Mouse (Mus musculus) myocyte (in vitro differentiated cells): ENCODE measurements around the gene Tacr2. TPM values are rescaled to one million over a fixed set of nuclear protein-coding genes. Genes with fewer than 3 reads are reported as not detected.

Source experiments
- H3K27me3 ChIP-seq: one replicate; pipeline ENCODE4 v1.6.1; 2011; ENCODE audit not compliant: control insufficient read depth, insufficient read depth, insufficient read length
- H3K36me3 ChIP-seq: one replicate; pipeline ENCODE4 v1.6.1; 2011; ENCODE audit not compliant: control insufficient read depth, insufficient read depth
- H3K4me2 ChIP-seq: one replicate; pipeline ENCODE4 v1.6.1; 2011; ENCODE audit warnings: low read depth, control low read depth
- H3K4me3 ChIP-seq: one replicate; pipeline ENCODE4 v1.5.1; 2011; ENCODE audit warnings: mild to moderate bottlenecking, control low read depth, moderate library complexity
- H3K79me2 ChIP-seq: one replicate; pipeline ENCODE4 v1.6.1; 2011; ENCODE audit not compliant: control insufficient read depth, insufficient read depth
- H3ac ChIP-seq: one replicate; pipeline ENCODE4 v1.6.1; 2011; ENCODE audit not compliant: control insufficient read depth, insufficient read length
- CEBPB ChIP-seq: IDR thresholded peaks from 2 replicates; pipeline ENCODE4 v1.6.1; 2011; ENCODE audit warnings: mild to moderate bottlenecking, moderate library complexity; ENCODE audit not compliant: poor library complexity, insufficient read depth, severe bottlenecking
- E2F4 ChIP-seq: IDR thresholded peaks from one replicate; pipeline ENCODE4 v1.6.1; 2011; ENCODE audit warnings: mild to moderate bottlenecking, control low read depth, moderate library complexity; ENCODE audit not compliant: insufficient read depth
- MAX ChIP-seq: IDR thresholded peaks from one replicate; pipeline ENCODE4 v1.6.1; 2011; ENCODE audit warnings: low read depth, mild to moderate bottlenecking, control low read depth
- MYOD1 ChIP-seq, 3 experiments: IDR thresholded peaks; one replicate each; pipeline ENCODE4 v1.6.1; 2011; ENCODE audit warnings: control low read depth in 2 of 3, low read depth in 2 of 3, mild to moderate bottlenecking in 2 of 3, moderate library complexity in 1 of 3; ENCODE audit not compliant: insufficient read length in 2 of 3, control insufficient read depth in 1 of 3
- MYOG ChIP-seq, 3 experiments: IDR thresholded peaks; one replicate each; pipeline ENCODE4 v1.6.1; 2011; ENCODE audit warnings: control low read depth in 2 of 3, low read depth in 2 of 3, mild to moderate bottlenecking in 2 of 3; ENCODE audit not compliant: insufficient read length in 2 of 3, control insufficient read depth in 1 of 3, insufficient read depth in 1 of 3
- POLR2A ChIP-seq: IDR thresholded peaks from one replicate; pipeline ENCODE4 v1.6.1; 2011; ENCODE audit warnings: low read depth, mild to moderate bottlenecking, control low read depth, moderate library complexity; ENCODE audit not compliant: insufficient read length
- POLR2AphosphoS2 ChIP-seq: IDR thresholded peaks from one replicate; pipeline ENCODE4 v1.6.1; 2011; ENCODE audit warnings: low read depth, control low read depth; ENCODE audit not compliant: insufficient read length
- REST ChIP-seq: IDR thresholded peaks from one replicate; pipeline ENCODE4 v1.6.1; 2011; ENCODE audit warnings: mild to moderate bottlenecking, control low read depth, moderate library complexity; ENCODE audit not compliant: insufficient read depth, insufficient read length
- SRF ChIP-seq: IDR thresholded peaks from one replicate; pipeline ENCODE4 v1.6.1; 2011; ENCODE audit warnings: low read depth; ENCODE audit not compliant: control insufficient read depth, insufficient read length
- TCF12 ChIP-seq: IDR thresholded peaks from one replicate; pipeline ENCODE4 v1.6.1; 2011; ENCODE audit warnings: mild to moderate bottlenecking, control low read depth; ENCODE audit not compliant: poor library complexity, insufficient read depth, severe bottlenecking
- TCF3 ChIP-seq: IDR thresholded peaks from one replicate; pipeline ENCODE4 v1.6.1; 2011; ENCODE audit warnings: low read depth, control low read depth; ENCODE audit not compliant: insufficient read length
- USF1 ChIP-seq: IDR thresholded peaks from one replicate; pipeline ENCODE4 v1.6.1; 2011; ENCODE audit warnings: low read depth, mild to moderate bottlenecking, control low read depth, moderate library complexity
- polyA plus RNA-seq: library from polyadenylated mRNA; unstranded; fragments of >200 nt; fragmentation: generic; extraction: Trizol; gene quantifications from one replicate; pipeline ENCODE4 v1.2.1, GENCODE M21; 2012; ENCODE audit warnings: missing spikeins

Gene Tacr2
- polyA plus RNA-seq, 1 experiment: 0.05 TPM

DNA sequence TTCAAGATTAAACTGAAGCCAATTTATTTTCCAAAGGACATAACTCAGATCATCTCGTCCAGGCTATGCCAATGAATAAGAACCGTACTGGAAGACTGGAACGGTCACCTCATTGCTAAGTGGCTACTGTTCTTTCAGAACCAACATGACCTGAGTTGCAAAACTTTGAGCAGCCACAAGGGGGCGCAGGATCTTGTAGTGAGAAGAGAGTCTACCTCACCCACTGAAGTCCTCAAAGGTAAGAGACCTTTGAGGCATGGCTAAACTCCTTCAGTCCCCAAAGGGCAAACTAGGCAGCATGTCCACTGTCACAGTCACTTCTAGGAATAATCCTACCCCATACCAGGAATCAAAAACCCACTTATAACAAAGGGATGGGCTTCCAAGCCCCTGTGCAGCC, 23.0 kb downstream of the Tacr2 start:
- no peaks in the 10 kb centered on the region for H3K79me2 ChIP-seq
- no peak for TF ChIP-seq POLR2AphosphoS2
- no peak for TF ChIP-seq MYOG (IDR thresholded peaks at IDR 0.05; ENCODE audit: control insufficient read depth in 1 of 3, insufficient read depth in 1 of 3, insufficient read length in 2 of 3, low read depth in 2 of 3)
- no peak for TF ChIP-seq SRF
- no peak for TF ChIP-seq MYOD1 (IDR thresholded peaks at IDR 0.05; ENCODE audit: control insufficient read depth in 1 of 3, insufficient read length in 2 of 3, low read depth in 2 of 3)
- no peak for TF ChIP-seq TCF12
- TF ChIP-seq MAX: no peak
- no peak for TF ChIP-seq REST
- TF ChIP-seq E2F4: no peak
- TF ChIP-seq POLR2A: no peak

GRCm38 (mm10) chr10:62277499-62278293, 25.5 kb downstream of the Tacr2 start:
- TF ChIP-seq POLR2A (no peak), POLR2AphosphoS2 (no peak), CEBPB (no peak), MYOG (IDR thresholded peaks at IDR 0.05; ENCODE audit: control insufficient read depth in 1 of 3, insufficient read depth in 1 of 3, insufficient read length in 2 of 3, low read depth in 2 of 3) (no peak), REST (no peak), MYOD1 (IDR thresholded peaks at IDR 0.05; ENCODE audit: control insufficient read depth in 1 of 3, insufficient read length in 2 of 3, low read depth in 2 of 3) (no peak), E2F4 (no peak), SRF (no peak), TCF3 (no peak), MAX (no peak), USF1 (no peak), TCF12 (no peak)
- no peak overlapping the region for H3K4me2 ChIP-seq

More for the DNA sequence above, 23.0 kb downstream of the Tacr2 start:
- H3K4me2 ChIP-seq: no peak overlapping the region
- H3K4me3 ChIP-seq: no peak overlapping the region
- H3K27me3 ChIP-seq: no peaks in the 10 kb centered on the region
- H3ac ChIP-seq: no peak overlapping the region
- peaks cover 20% of the 10 kb centered on the region for H3K36me3 ChIP-seq

DNA sequence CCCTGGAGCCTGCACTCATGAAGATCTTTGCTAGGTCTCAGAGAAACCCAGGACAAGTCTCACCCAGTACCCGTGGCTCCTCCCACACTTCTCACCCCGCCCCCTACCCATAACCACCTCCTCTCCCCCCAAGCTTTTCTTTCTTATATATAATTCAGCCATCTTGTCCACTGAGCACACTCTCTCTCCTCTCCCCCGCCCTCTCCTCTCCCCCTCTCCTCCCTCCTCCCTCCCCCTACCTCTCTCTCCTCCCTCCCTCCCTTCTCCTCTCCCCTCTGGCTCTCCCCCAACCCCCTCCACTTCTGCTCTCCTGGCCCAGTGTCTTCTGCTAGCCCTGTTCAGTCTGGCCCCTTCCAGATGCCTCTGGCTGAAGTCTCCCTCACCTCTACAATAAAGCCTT, 26.8 kb downstream of the Tacr2 start:
- no peak overlapping the region for H3K4me2 ChIP-seq
- TF ChIP-seq POLR2AphosphoS2 (no peak), REST (no peak)
- no peaks in the 10 kb centered on the region for H3K79me2 ChIP-seq
- peaks cover 31% of the 10 kb centered on the region for H3K36me3 ChIP-seq
- H3K27me3 ChIP-seq: no peaks in the 10 kb centered on the region
- H3ac ChIP-seq: no peak overlapping the region
- no peak overlapping the region for H3K4me3 ChIP-seq

More at GRCm38 (mm10) chr10:62277499-62278293, 25.5 kb downstream of the Tacr2 start:
- Histone ChIP-seq H3K27me3 (no peaks in the 10 kb centered on the region), H3K4me3 (no peak overlapping the region), H3K79me2 (no peaks in the 10 kb centered on the region), H3ac (no peak overlapping the region), H3K36me3 (peaks cover 22% of the 10 kb centered on the region)

DNA sequence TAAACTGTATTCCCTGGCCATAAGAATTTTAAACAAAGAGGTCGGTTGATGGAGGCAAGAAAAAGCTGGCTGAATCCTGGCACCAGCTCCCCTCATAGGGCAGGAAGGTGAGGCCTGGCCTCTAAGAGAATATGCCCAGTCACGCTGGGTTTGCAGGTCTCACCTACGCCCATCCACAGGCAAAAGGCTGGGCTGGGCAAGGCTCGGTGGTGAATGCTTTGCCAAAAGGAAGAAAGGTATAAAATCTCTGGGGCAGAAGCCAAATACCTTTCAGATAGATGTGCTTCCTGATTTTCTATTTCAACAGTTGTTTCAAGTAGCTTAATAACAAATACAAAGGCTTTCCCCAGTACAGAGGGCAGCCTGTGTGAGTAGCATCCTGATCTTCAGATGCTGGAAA, 27.4 kb downstream of the Tacr2 start:
- H3K79me2 ChIP-seq: no peaks in the 10 kb centered on the region
- peaks cover 32% of the 10 kb centered on the region for H3K36me3 ChIP-seq
- no peak overlapping the region for H3K4me3 ChIP-seq
- no peaks in the 10 kb centered on the region for H3K27me3 ChIP-seq
- TF ChIP-seq USF1: no peak
- no peak for TF ChIP-seq MYOD1 (IDR thresholded peaks at IDR 0.05; ENCODE audit: control insufficient read depth in 1 of 3, insufficient read length in 2 of 3, low read depth in 2 of 3)
- no peak for TF ChIP-seq REST
- TF ChIP-seq MAX: no peak
- no peak for TF ChIP-seq SRF
- no peak for TF ChIP-seq TCF12
- no peak for TF ChIP-seq CEBPB
- TF ChIP-seq TCF3: no peak
- TF ChIP-seq MYOG (IDR thresholded peaks at IDR 0.05; ENCODE audit: control insufficient read depth in 1 of 3, insufficient read depth in 1 of 3, insufficient read length in 2 of 3, low read depth in 2 of 3): no peak
- no peak for TF ChIP-seq E2F4
- TF ChIP-seq POLR2AphosphoS2: no peak
- no peak for TF ChIP-seq POLR2A
- H3K4me2 ChIP-seq: no peak overlapping the region
- no peak overlapping the region for H3ac ChIP-seq

GRCm38 (mm10) chr10:62282782-62283181, 30.5 kb downstream of the Tacr2 start:
- Histone ChIP-seq H3ac (no peak overlapping the region), H3K79me2 (no peaks in the 10 kb centered on the region), H3K4me2 (no peak overlapping the region), H3K27me3 (no peaks in the 10 kb centered on the region), H3K36me3 (peaks cover 33% of the 10 kb centered on the region), H3K4me3 (no peak overlapping the region)
- no peak for TF ChIP-seq TCF3
- TF ChIP-seq SRF: no peak
- TF ChIP-seq MYOG (IDR thresholded peaks at IDR 0.05; ENCODE audit: control insufficient read depth in 1 of 3, insufficient read depth in 1 of 3, insufficient read length in 2 of 3, low read depth in 2 of 3): no peak
- TF ChIP-seq MAX: no peak
- TF ChIP-seq E2F4: no peak
- TF ChIP-seq POLR2A: no peak
- TF ChIP-seq REST: no peak
- TF ChIP-seq CEBPB: no peak
- TF ChIP-seq USF1: no peak
- TF ChIP-seq POLR2AphosphoS2: no peak
